Comparison of ENCODE assay signal across 8 mouse cellular contexts in the genomic region with DNA sequence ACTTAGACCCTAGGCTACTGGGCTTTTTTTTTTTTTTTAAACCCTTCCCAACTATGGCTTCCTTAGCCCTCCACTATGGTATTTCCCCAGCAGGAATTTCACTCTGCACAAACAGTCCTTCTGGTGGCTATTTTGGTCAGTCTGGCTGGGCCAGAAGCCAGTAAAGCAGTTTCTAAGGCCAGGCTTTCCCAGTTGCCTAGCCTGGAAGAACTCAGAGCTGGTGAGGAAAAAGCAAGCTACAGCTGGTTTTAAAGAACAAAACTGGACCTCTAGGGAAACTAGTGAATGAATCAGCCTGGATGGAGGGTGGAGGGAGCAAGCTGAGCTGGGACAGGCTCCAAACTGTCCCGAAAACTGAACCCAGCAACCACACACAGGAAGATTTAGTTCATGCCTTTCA. TPM values are rescaled to one million over a fixed set of nuclear protein-coding genes. Genes with fewer than 3 reads are reported as not detected.
A peak's percentile ranks its signal among the peaks of the same experiment; 100 is the strongest.
DNase-seq lines count a peak whose midpoint lies in the region; ATAC-seq and TF ChIP-seq lines count a peak whose summit lies in the region.

No protein-coding gene starts in this region.

- H3K4me2 ChIP-seq in kidney, postnatal 0 days (ENCODE audit: low read length) = no peak overlapping the region

- H3K27me3 ChIP-seq in heart, embryonic 10.5 days (ENCODE audit: insufficient read depth, poor library complexity, severe bottlenecking) = no peaks in the 10 kb centered on the region
- H3K27me3 ChIP-seq in kidney, postnatal 0 days (ENCODE audit: insufficient read depth, low read length) = no peaks in the 10 kb centered on the region

- TF ChIP-seq CTCF in kidney, postnatal 0 days (IDR thresholded peaks at IDR 0.05; ENCODE audit: low read depth) = no peak

- ATAC-seq in kidney, postnatal 0 days (replicated peaks; ENCODE audit: low FRiP score, low read depth) = no peak
- ATAC-seq in inflammation-experienced regulatory T-cells, adult 6 months = no peak

- no peaks in the 10 kb centered on the region for H3K36me3 ChIP-seq in heart, embryonic 10.5 days
- H3K36me3 ChIP-seq in kidney, postnatal 0 days (ENCODE audit: insufficient read depth, low read length) = no peaks in the 10 kb centered on the region

- no peaks in the 10 kb centered on the region for H3K9me3 ChIP-seq in heart, embryonic 10.5 days
- H3K9me3 ChIP-seq in kidney, postnatal 0 days (replicated peaks; ENCODE audit: low read length) = no peaks in the 10 kb centered on the region

- intact Hi-C loops in left cerebral cortex, postnatal 4 days (cut with DNase I) = no loop called here

- peak overlapping the region; percentile 91 for H3K27ac ChIP-seq in heart, embryonic 10.5 days
- H3K27ac ChIP-seq in kidney, postnatal 0 days = peak overlapping the region; percentile 89

- H3K4me1 ChIP-seq in heart, embryonic 10.5 days = peaks cover 80% of the 10 kb centered on the region
- peaks cover 21% of the 10 kb centered on the region for H3K4me1 ChIP-seq in kidney, postnatal 0 days (replicated peaks; ENCODE audit: insufficient read depth, low read length)

- H3K9ac ChIP-seq in kidney, postnatal 0 days (ENCODE audit: low read depth, low read length) = peak overlapping the region; percentile 36

- WGBS in heart, embryonic 10.5 days = 60% methylated on average over 1 of the region's 1 CpGs
- WGBS in kidney, postnatal 0 days = 60% methylated on average over 1 of the region's 1 CpGs

- peak overlapping the region; percentile 46 for H3K4me3 ChIP-seq in heart, embryonic 10.5 days
- H3K4me3 ChIP-seq in kidney, postnatal 0 days (replicated peaks; ENCODE audit: low read depth, low read length) = no peak overlapping the region

- DNase-seq in left cerebral cortex, adult 18-20 months (ENCODE audit: low spot score in 2 of 2) = peak; percentile 32 to 51
- no peak for DNase-seq in left cerebral cortex, postnatal 4 days
- DNase-seq in cerebellum, adult 11-12 months = peak; percentile 85
- DNase-seq in heart, embryonic 10.5 days (ENCODE audit: low spot score) = no peak
- DNase-seq in kidney, postnatal 0 days (ENCODE audit: low spot score) = peak; percentile 73
- DNase-seq in lung, postnatal 25 days (ENCODE audit: low spot score) = peak; percentile 74
- DNase-seq in c-Kit-positive CD71-positive TER-119-positive erythroid progenitor cells, embryonic 14.5 days (ENCODE audit: low spot score) = no peak

RNA-seq across cellular contexts. Expression of a gene that starts 13.0 kb away (rescaled TPM):
- total RNA-seq in left cerebral cortex, adult 18-20 months (2021) = 10 to 100 TPM; 11.4 to 11.9 TPM
- 10 to 100 TPM in 1 of 2 experiments, 1 to 10 TPM in 1; 9.5 to 11.5 TPM for total RNA-seq in left cerebral cortex, postnatal 4 days (2021)
- polyA plus RNA-seq in heart, embryonic 10.5 days (2016; fragmentation: Nextera tagmentation; extraction: Ambion mirVana) = 20.1 and 21.9 TPM in 2 replicates
- polyA plus RNA-seq in kidney, postnatal 0 days (2015; fragmentation: Nextera tagmentation; extraction: Ambion mirVana) = 16.3 and 16.4 TPM in 2 replicates
- polyA plus RNA-seq in inflammation-experienced regulatory T-cells, adult 6 months (2017; shearing (Covaris generic)) = 10 to 100 TPM; 20.4 to 24.7 (median 20.9) TPM

RNA-seq across cellular contexts. Expression of a gene that starts 26.0 kb away (rescaled TPM):
- 10 to 100 TPM; 41.9 TPM for total RNA-seq in left cerebral cortex, adult 18-20 months (2021)
- 10 to 100 TPM; 11.7 to 15.1 TPM for total RNA-seq in left cerebral cortex, postnatal 4 days (2021)
- polyA plus RNA-seq in heart, embryonic 10.5 days (2016; fragmentation: Nextera tagmentation; extraction: Ambion mirVana) = 69.3 and 72.6 TPM in 2 replicates
- polyA plus RNA-seq in kidney, postnatal 0 days (2015; fragmentation: Nextera tagmentation; extraction: Ambion mirVana) = 31.7 and 33.2 TPM in 2 replicates
- 10 to 100 TPM; 19.0 to 35.1 (median 30.7) TPM for polyA plus RNA-seq in inflammation-experienced regulatory T-cells, adult 6 months (2017; shearing (Covaris generic))

RNA-seq across cellular contexts. Expression of a gene that starts 41.8 kb away (rescaled TPM):
- not detected for total RNA-seq in left cerebral cortex, adult 18-20 months (2021)
- total RNA-seq in left cerebral cortex, postnatal 4 days (2021) = not detected
- 0.90 and 1.5 TPM in 2 replicates for polyA plus RNA-seq in heart, embryonic 10.5 days (2016; fragmentation: Nextera tagmentation; extraction: Ambion mirVana)
- 76.5 and 88.2 TPM in 2 replicates for polyA plus RNA-seq in kidney, postnatal 0 days (2015; fragmentation: Nextera tagmentation; extraction: Ambion mirVana)
- polyA plus RNA-seq in inflammation-experienced regulatory T-cells, adult 6 months (2017; shearing (Covaris generic)) = under 1 TPM; 0.21 to 0.62 (median 0.40) TPM

RNA-seq across cellular contexts. Expression of a gene that starts 43.4 kb away (rescaled TPM):
- 1 to 10 TPM; 1.4 to 2.0 TPM for total RNA-seq in left cerebral cortex, adult 18-20 months (2021)
- total RNA-seq in left cerebral cortex, postnatal 4 days (2021) = 1 to 10 TPM in 1 of 2 experiments, under 1 TPM in 1; 0.92 to 1.1 TPM
- polyA plus RNA-seq in heart, embryonic 10.5 days (2016; fragmentation: Nextera tagmentation; extraction: Ambion mirVana) = 0.47 and 2.3 TPM in 2 replicates
- 1.5 and 2.0 TPM in 2 replicates for polyA plus RNA-seq in kidney, postnatal 0 days (2015; fragmentation: Nextera tagmentation; extraction: Ambion mirVana)
- 1 to 10 TPM in 1 of 3 experiments, under 1 TPM in 1, not detected in 1; 0.19 to 2.7 TPM for polyA plus RNA-seq in inflammation-experienced regulatory T-cells, adult 6 months (2017; shearing (Covaris generic))

RNA-seq across cellular contexts. Expression of a gene that starts 53.5 kb away (rescaled TPM):
- total RNA-seq in left cerebral cortex, adult 18-20 months (2021) = 10 to 100 TPM; 27.5 to 31.8 TPM
- 10 to 100 TPM; 63.3 to 65.4 TPM for total RNA-seq in left cerebral cortex, postnatal 4 days (2021)
- polyA plus RNA-seq in heart, embryonic 10.5 days (2016; fragmentation: Nextera tagmentation; extraction: Ambion mirVana) = 68.3 and 84.3 TPM in 2 replicates
- 77.8 and 81.6 TPM in 2 replicates for polyA plus RNA-seq in kidney, postnatal 0 days (2015; fragmentation: Nextera tagmentation; extraction: Ambion mirVana)
- polyA plus RNA-seq in inflammation-experienced regulatory T-cells, adult 6 months (2017; shearing (Covaris generic)) = 100 to 1,000 TPM in 1 of 3 experiments, 10 to 100 TPM in 2; 93.2 to 124 (median 96.9) TPM

Comparison
In these comparisons a context has a peak if more than half of its experiments do, and no peak if none do; other contexts are left out.
1. DNase-seq: peak in left cerebral cortex, adult 18-20 months (2 of 2), cerebellum, adult 11-12 months (single experiment), kidney, postnatal 0 days (single experiment) and lung, postnatal 25 days (single experiment); none in left cerebral cortex, postnatal 4 days (single experiment), heart, embryonic 10.5 days (single experiment) and c-Kit-positive CD71-positive TER-119-positive erythroid progenitor cells, embryonic 14.5 days (single experiment).
2. RNA of a gene that starts 41.8 kb away (polyA plus RNA-seq): 76.5 to 88.2 TPM in kidney, postnatal 0 days; 0.90 to 1.5 TPM in heart, embryonic 10.5 days and 0.21 to 0.62 TPM in inflammation-experienced regulatory T-cells, adult 6 months; every median in the first group is over 10 times any median in the second.